Mouse (Mus musculus): ENCODE results near the gene Aspm. TPM values are rescaled to one million over a fixed set of nuclear protein-coding genes. Genes with fewer than 3 reads are reported as not detected.

Gene Aspm
- polyA plus RNA-seq, 1 experiment, result not detected

GRCm38 (mm10) chr1:139495408-139495807 lies 40.8 kb downstream of the Aspm start:
- Histone ChIP-seq H3K27ac (ENCODE audit: insufficient read depth, low read depth, low read length) (no peak overlapping the region), H3K4me3 (ENCODE audit: insufficient read depth, low read depth, low read length) (no peak overlapping the region), H3K4me1 (ENCODE audit: control insufficient read depth, insufficient read depth, low read length) (no peaks in the 10 kb centered on the region)
- TF ChIP-seq POLR2A (IDR thresholded peaks at IDR 0.05; ENCODE audit: insufficient read depth, low read depth, low read length), result no peak
- no peak for TF ChIP-seq CTCF (IDR thresholded peaks at IDR 0.05; ENCODE audit: insufficient read depth, low read depth, low read length)
- 100% methylated on average over 2 of the region's 2 CpGs for WGBS

- WGBS, result 94% methylated on average over 3 of the region's 3 CpGs
- H3K4me3 ChIP-seq (ENCODE audit: insufficient read depth, low read depth, low read length), result no peak overlapping the region
- no peaks in the 10 kb centered on the region for H3K4me1 ChIP-seq (ENCODE audit: control insufficient read depth, insufficient read depth, low read length)
- no peak overlapping the region for H3K27ac ChIP-seq (ENCODE audit: insufficient read depth, low read depth, low read length)
- TF ChIP-seq POLR2A (IDR thresholded peaks at IDR 0.05; ENCODE audit: insufficient read depth, low read depth, low read length) (no peak), CTCF (IDR thresholded peaks at IDR 0.05; ENCODE audit: insufficient read depth, low read depth, low read length) (no peak)
Observed at GRCm38 (mm10) chr1:139496212-139496611, 41.6 kb downstream of the Aspm start.

GRCm38 (mm10) chr1:139499751-139500150 lies 45.2 kb downstream of the Aspm start:
- no peak for TF ChIP-seq POLR2A (IDR thresholded peaks at IDR 0.05; ENCODE audit: insufficient read depth, low read depth, low read length)
- TF ChIP-seq CTCF (IDR thresholded peaks at IDR 0.05; ENCODE audit: insufficient read depth, low read depth, low read length), result no peak
- Histone ChIP-seq H3K27ac (ENCODE audit: insufficient read depth, low read depth, low read length) (no peak overlapping the region), H3K4me1 (ENCODE audit: control insufficient read depth, insufficient read depth, low read length) (no peaks in the 10 kb centered on the region), H3K4me3 (ENCODE audit: insufficient read depth, low read depth, low read length) (no peak overlapping the region)

GRCm38 (mm10) chr1:139501258-139501752 lies 46.7 kb downstream of the Aspm start, which contains the start of gene F13b:
F13b (plus strand) TSS chr1:139501702.
- Histone ChIP-seq H3K4me1 (ENCODE audit: control insufficient read depth, insufficient read depth, low read length) (no peaks in the 10 kb centered on the region), H3K4me3 (ENCODE audit: insufficient read depth, low read depth, low read length) (no peak within 1 kb of the TSS), H3K27ac (ENCODE audit: insufficient read depth, low read depth, low read length) (no peak within 1 kb of the TSS)
- no peak for TF ChIP-seq POLR2A (IDR thresholded peaks at IDR 0.05; ENCODE audit: insufficient read depth, low read depth, low read length)
- TF ChIP-seq CTCF (IDR thresholded peaks at IDR 0.05; ENCODE audit: insufficient read depth, low read depth, low read length), result no peak
- 96% methylated on average over 3 of the region's 3 CpGs for WGBS

- H3K27ac ChIP-seq (ENCODE audit: insufficient read depth, low read depth, low read length), result no peak overlapping the region
- no peak overlapping the region for H3K4me3 ChIP-seq (ENCODE audit: insufficient read depth, low read depth, low read length)
- H3K4me1 ChIP-seq (ENCODE audit: control insufficient read depth, insufficient read depth, low read length), result no peaks in the 10 kb centered on the region
- 94% methylated on average over 12 of the region's 12 CpGs for WGBS
- TF ChIP-seq POLR2A (IDR thresholded peaks at IDR 0.05; ENCODE audit: insufficient read depth, low read depth, low read length), result no peak
- TF ChIP-seq CTCF (IDR thresholded peaks at IDR 0.05; ENCODE audit: insufficient read depth, low read depth, low read length), result no peak
Observed at GRCm38 (mm10) chr1:139514556-139514955, 60.0 kb downstream of the Aspm start.

Other genes with a start within 250 kb of the Aspm start
- not detected in 2 replicates for gene Crb1, start 77.7 kb upstream of the Aspm start, polyA plus RNA-seq (2012; ENCODE audit: insufficient read depth, insufficient read length, low replicate concordance, missing spikeins)
- not detected in 2 replicates for gene Zbtb41, start 32.5 kb upstream of the Aspm start, polyA plus RNA-seq (2012; ENCODE audit: insufficient read depth, insufficient read length, low replicate concordance, missing spikeins)
- not detected in 2 replicates for gene F13b, start 46.9 kb downstream of the Aspm start, polyA plus RNA-seq (2012; ENCODE audit: insufficient read depth, insufficient read length, low replicate concordance, missing spikeins)
- gene Cfhr1, start 105.5 kb downstream of the Aspm start, polyA plus RNA-seq (2012; ENCODE audit: insufficient read depth, insufficient read length, low replicate concordance, missing spikeins), result not detected in 2 replicates